ENCODE assay signal across 10 mouse cellular contexts in the genomic region with DNA sequence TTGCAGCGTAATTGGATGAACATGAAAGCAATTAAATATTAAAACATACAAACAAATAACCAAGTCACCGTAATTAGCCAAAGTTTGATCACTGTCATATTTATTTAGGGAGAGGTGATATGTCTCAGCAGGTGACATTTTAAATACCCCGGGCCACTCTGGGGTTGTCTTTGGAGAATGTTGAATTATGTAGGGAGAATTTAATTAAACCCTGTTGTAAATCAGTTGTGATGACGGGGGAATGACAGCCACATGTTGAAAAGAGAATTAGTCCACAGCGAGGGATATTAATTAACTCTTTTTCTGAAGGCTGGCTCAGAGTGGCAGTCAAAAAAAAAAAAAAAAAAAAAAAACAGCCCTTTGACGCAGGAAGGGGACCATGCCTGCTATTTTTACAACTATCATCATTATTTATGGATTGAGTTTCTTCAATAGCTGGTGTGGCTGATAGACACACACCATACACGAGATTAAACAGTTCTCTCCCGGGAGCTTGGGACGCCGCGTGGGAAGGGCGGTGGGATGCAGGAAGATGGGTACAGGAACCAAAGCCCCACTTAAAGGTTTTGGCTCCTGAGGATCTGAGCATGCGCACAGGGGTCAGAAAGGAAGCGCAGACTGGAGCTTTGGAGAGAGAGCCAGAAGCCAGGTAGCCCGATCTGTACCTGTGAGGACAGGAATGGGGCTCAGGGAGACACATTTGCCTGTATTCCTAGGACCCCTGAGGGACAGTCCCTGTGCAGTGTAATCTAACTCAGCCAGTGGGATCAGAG.
A peak's percentile ranks its signal among the peaks of the same experiment; 100 is the strongest.
DNase-seq lines count a peak whose midpoint lies in the region; ATAC-seq and TF ChIP-seq lines count a peak whose summit lies in the region.
"Had no signal": no experiment of that assay in that cellular context is flagged by ENCODE, and none has a peak within 500 bp of the region (broad histone marks: within the 10 kb centered on the region; RNA-seq: fewer than 3 reads in every experiment).

No protein-coding gene starts in this region.

- peak overlapping the region; percentile 57 for H3K4me3 ChIP-seq in gastrocnemius, adult 2 months
- no peak overlapping the region for H3K4me3 ChIP-seq in kidney, embryonic 16.5 days (ENCODE audit: low read length)
- no peak overlapping the region for H3K4me3 ChIP-seq in embryonic facial prominence, embryonic 10.5 days
- no peak overlapping the region for H3K4me3 ChIP-seq in midbrain, embryonic 15.5 days
- H3K4me3 ChIP-seq: erythroblast, embryonic 14.5 days had no signal

- H3K4me1 ChIP-seq in kidney, embryonic 16.5 days (ENCODE audit: insufficient read depth, low read length): peaks cover 22% of the 10 kb centered on the region
- peaks cover 45% of the 10 kb centered on the region for H3K4me1 ChIP-seq in embryonic facial prominence, embryonic 10.5 days
- H3K4me1 ChIP-seq in midbrain, embryonic 15.5 days: peaks cover 30% of the 10 kb centered on the region

- no peak for DNase-seq in gastrocnemius, adult 2 months
- no peak for DNase-seq in gastrocnemius, postnatal 25 days
- DNase-seq in kidney, adult 8-10 months: no peak
- no peak for DNase-seq in embryonic facial prominence, embryonic 10.5 days (ENCODE audit: low spot score)
- DNase-seq in cerebellum, adult 11-12 months: no peak
- no peak for DNase-seq in cerebellum, adult 11 months

- no peak for TF ChIP-seq CTCF in gastrocnemius, adult 2 months (IDR thresholded peaks at IDR 0.05)

- H3K27me3 ChIP-seq in kidney, embryonic 16.5 days (ENCODE audit: insufficient read depth, low read length): peaks cover 34% of the 10 kb centered on the region
- H3K27me3 ChIP-seq in embryonic facial prominence, embryonic 10.5 days (replicated peaks; ENCODE audit: low read depth, poor library complexity, severe bottlenecking): peaks cover 71% of the 10 kb centered on the region
- no peaks in the 10 kb centered on the region for H3K27me3 ChIP-seq in midbrain, embryonic 15.5 days (replicated peaks)

- peak overlapping the region; percentile 30; the same call in 1 of the 2 replicates for H3K4me2 ChIP-seq in kidney, embryonic 16.5 days (replicated peaks; ENCODE audit: low read depth, low read length)
- H3K4me2 ChIP-seq in midbrain, embryonic 15.5 days: peak overlapping the region; percentile 5; the same call in 1 of the 2 replicates

- no peaks in the 10 kb centered on the region for H3K36me3 ChIP-seq in kidney, embryonic 16.5 days (ENCODE audit: insufficient read depth, low read length)
- H3K36me3 ChIP-seq in embryonic facial prominence, embryonic 10.5 days (replicated peaks): no peaks in the 10 kb centered on the region
- H3K36me3 ChIP-seq in midbrain, embryonic 15.5 days (replicated peaks): no peaks in the 10 kb centered on the region

- H3K27ac ChIP-seq in gastrocnemius, adult 2 months: no peak overlapping the region
- no peak overlapping the region for H3K27ac ChIP-seq in kidney, embryonic 16.5 days (ENCODE audit: low read length)
- H3K27ac ChIP-seq in embryonic facial prominence, embryonic 10.5 days (replicated peaks): 0 out of 2 replicates have a peak overlapping the region, but pooled peaks have one; percentile 14
- H3K27ac ChIP-seq in midbrain, embryonic 15.5 days: peak overlapping the region; percentile 36
- H3K27ac ChIP-seq: liver, embryonic 14.5 days had no signal

- no peak for ATAC-seq in kidney, embryonic 16.5 days (ENCODE audit: low FRiP score, low TSS enrichment)
- ATAC-seq in midbrain, embryonic 15.5 days (replicated peaks): no peak

- H3K9me3 ChIP-seq in kidney, embryonic 16.5 days (ENCODE audit: low read length): no peaks in the 10 kb centered on the region
- H3K9me3 ChIP-seq in embryonic facial prominence, embryonic 10.5 days: no peaks in the 10 kb centered on the region
- H3K9me3 ChIP-seq in midbrain, embryonic 15.5 days: no peaks in the 10 kb centered on the region

- intact Hi-C loops in gastrocnemius, adult 2 months (cut with DNase I): loop anchor here (1.0 to 10.0 kb wide), 5 partner anchors 229 to 439 kb away; no protein-coding TSS in a partner anchor

- WGBS in kidney, embryonic 16.5 days: 34% methylated on average over 15 of the region's 15 CpGs
- WGBS in embryonic facial prominence, embryonic 10.5 days: 54% methylated on average over 15 of the region's 15 CpGs
- WGBS in midbrain, embryonic 15.5 days: 32% methylated on average over 15 of the region's 15 CpGs

- no peak overlapping the region for H3K9ac ChIP-seq in kidney, embryonic 16.5 days (replicated peaks; ENCODE audit: low read length)
- no peak overlapping the region for H3K9ac ChIP-seq in midbrain, embryonic 15.5 days
- H3K9ac ChIP-seq: liver, embryonic 14.5 days had no signal

Comparison
In these comparisons a context has a peak if more than half of its experiments do, and no peak if none do; other contexts are left out.
1. H3K27ac ChIP-seq: peak in embryonic facial prominence, embryonic 10.5 days (single experiment) and midbrain, embryonic 15.5 days (single experiment); none in gastrocnemius, adult 2 months (single experiment) and kidney, embryonic 16.5 days (single experiment).